Mouse (Mus musculus) liver, embryonic 14.5 days (tissue): ENCODE measurements around the gene Grin2b. TPM values are rescaled to one million over a fixed set of nuclear protein-coding genes. Genes with fewer than 3 reads are reported as not detected.

ENCODE experiments used
- ATAC-seq: fragments of 200-750 bp; cut with Nextera tagmentation; 2 replicates; pipeline ENCODE4 v1.8.0; 2017; ENCODE audit warnings: moderate number of reproducible peaks, mild to moderate bottlenecking, moderate library complexity; ENCODE audit not compliant: insufficient read depth
- DNase-seq, 3 experiments: peaks; one replicate each; pipeline ENCODE4 v3.0.0-alpha.2; 2012 to 2013; ENCODE audit warnings: low read depth in 3 of 3, low spot score in 3 of 3
- H3K27ac ChIP-seq: fragments of 300-500 bp; sonication (generic); 2 replicates; pipeline ENCODE4 v1.5.1; 2014; ENCODE audit warnings: moderate library complexity, mild to moderate bottlenecking, control low read depth, inconsistent platforms
- H3K27me3 ChIP-seq: fragments of 300-500 bp; sonication (generic); 2 replicates; pipeline ENCODE4 v1.6.1; 2014; ENCODE audit warnings: mild to moderate bottlenecking, low read length, moderate library complexity; ENCODE audit not compliant: control insufficient read depth, insufficient read depth
- H3K36me3 ChIP-seq: fragments of 300-500 bp; sonication (generic); replicated peaks from 2 replicates; pipeline ENCODE4 v1.6.1; 2014; ENCODE audit warnings: low read depth; ENCODE audit not compliant: control insufficient read depth, insufficient read depth
- H3K4me1 ChIP-seq, 2 experiments: fragments of 200-500 bp in 1 of 2; fragments of 300-500 bp in 1 of 2; sonication (generic) in 1 of 2; replicated peaks; 2 replicates each; pipeline ENCODE4 v1.6.1; 2012 to 2014; ENCODE audit warnings: antibody characterized with exemption in 1 of 2, inconsistent platforms in 1 of 2, low read length in 1 of 2; ENCODE audit not compliant: control insufficient read depth in 2 of 2, insufficient read depth in 2 of 2
- H3K4me2 ChIP-seq: fragments of 300-500 bp; sonication (generic); 2 replicates; pipeline ENCODE4 v1.6.1; 2014; ENCODE audit warnings: low read depth, mild to moderate bottlenecking, control low read depth, moderate library complexity
- H3K4me3 ChIP-seq, 2 experiments: fragments of 200-500 bp in 1 of 2; fragments of 300-500 bp in 1 of 2; sonication (generic) in 1 of 2; 2 replicates each; pipeline ENCODE4 v1.5.1; 2012 to 2014; ENCODE audit warnings: low read depth in 2 of 2, low read length in 2 of 2, mild to moderate bottlenecking in 2 of 2, control low read depth in 1 of 2, inconsistent platforms in 1 of 2, moderate library complexity in 1 of 2; ENCODE audit not compliant: insufficient read depth in 1 of 2
- H3K9ac ChIP-seq: fragments of 300-500 bp; sonication (generic); replicated peaks from 2 replicates; pipeline ENCODE4 v1.6.1; 2014; ENCODE audit warnings: mild to moderate bottlenecking, control low read depth, moderate library complexity
- H3K9me3 ChIP-seq: fragments of 300-500 bp; sonication (generic); 2 replicates; pipeline ENCODE4 v1.6.1; 2016; ENCODE audit warnings: low read length, mixed read lengths; ENCODE audit not compliant: control insufficient read depth
- CTCF ChIP-seq: IDR thresholded peaks from 2 replicates; pipeline ENCODE4 v1.5.1; 2016; ENCODE audit warnings: antibody characterized with exemption, low read depth, control low read depth
- EP300 ChIP-seq: IDR thresholded peaks from 2 replicates; pipeline ENCODE4 v1.6.1; 2016; ENCODE audit warnings: antibody characterized with exemption, low read depth
- WGBS: fragments of 180-500 bp; shearing (Covaris S2); extraction: QIAGEN DNeasy Blood & Tissue Kit; methylation state at CpG from one replicate; pipeline ENCODE4 v1.1.7; 2014; ENCODE audit not compliant: insufficient replicate concordance; 5-methylcytosine and 5-hydroxymethylcytosine counted together
- polyA plus RNA-seq, 2 experiments: library from polyadenylated mRNA; depleted of rRNA in 1 of 2; stranded (reverse) in 1 of 2; unstranded in 1 of 2; fragments of >200 nt; fragmentation: Nextera tagmentation in 1 of 2; extraction: Ambion mirVana in 1 of 2; gene quantifications; 2 replicates each; pipeline versions ENCODE4 v1.2.1 to v1.2.3; 2012 to 2014

The Grin2b gene
- polyA plus RNA-seq, 2 experiments = under 0.01 TPM; not detected in 1

GRCm38 (mm10) chr6:135797371-135798033, 375.8 kb downstream of the Grin2b start:
- WGBS = 58% methylated on average over 10 of the region's 10 CpGs
- no peak overlapping the region for H3K4me2 ChIP-seq
- ATAC-seq = no peak
- no peak overlapping the region for H3K9ac ChIP-seq
- no peak for DNase-seq
- no peaks in the 10 kb centered on the region for H3K9me3 ChIP-seq
- H3K4me1 ChIP-seq = no peaks in the 10 kb centered on the region
- TF ChIP-seq CTCF (no peak), EP300 (no peak)
- H3K27ac ChIP-seq = no peak overlapping the region
- no peaks in the 10 kb centered on the region for H3K36me3 ChIP-seq
- H3K27me3 ChIP-seq = no peaks in the 10 kb centered on the region
- H3K4me3 ChIP-seq = no peak overlapping the region

GRCm38 (mm10) chr6:135796911-135797310, 376.4 kb downstream of the Grin2b start:
- no peak overlapping the region for H3K27ac ChIP-seq

GRCm38 (mm10) chr6:135791412-135791811, 381.9 kb downstream of the Grin2b start:
- H3K9me3 ChIP-seq = no peaks in the 10 kb centered on the region
- TF ChIP-seq EP300 = no peak
- no peak for TF ChIP-seq CTCF
- ATAC-seq (no peak), DNase-seq (no peak)
- WGBS = 67% methylated on average over 4 of the region's 4 CpGs
- H3K27ac ChIP-seq = no peak overlapping the region
- no peak overlapping the region for H3K9ac ChIP-seq
- no peak overlapping the region for H3K4me2 ChIP-seq
- H3K4me3 ChIP-seq = no peak overlapping the region
- H3K4me1 ChIP-seq = no peaks in the 10 kb centered on the region
- H3K36me3 ChIP-seq = no peaks in the 10 kb centered on the region
- H3K27me3 ChIP-seq = no peaks in the 10 kb centered on the region

More at GRCm38 (mm10) chr6:135796911-135797310, 376.4 kb downstream of the Grin2b start:
- no peaks in the 10 kb centered on the region for H3K27me3 ChIP-seq
- no peak overlapping the region for H3K4me3 ChIP-seq
- ATAC-seq (no peak), DNase-seq (no peak)
- H3K9ac ChIP-seq = no peak overlapping the region
- no peaks in the 10 kb centered on the region for H3K4me1 ChIP-seq
- TF ChIP-seq CTCF (no peak), EP300 (no peak)
- no peaks in the 10 kb centered on the region for H3K9me3 ChIP-seq
- no peak overlapping the region for H3K4me2 ChIP-seq
- 61% methylated on average over 4 of the region's 4 CpGs for WGBS
- no peaks in the 10 kb centered on the region for H3K36me3 ChIP-seq

DNA sequence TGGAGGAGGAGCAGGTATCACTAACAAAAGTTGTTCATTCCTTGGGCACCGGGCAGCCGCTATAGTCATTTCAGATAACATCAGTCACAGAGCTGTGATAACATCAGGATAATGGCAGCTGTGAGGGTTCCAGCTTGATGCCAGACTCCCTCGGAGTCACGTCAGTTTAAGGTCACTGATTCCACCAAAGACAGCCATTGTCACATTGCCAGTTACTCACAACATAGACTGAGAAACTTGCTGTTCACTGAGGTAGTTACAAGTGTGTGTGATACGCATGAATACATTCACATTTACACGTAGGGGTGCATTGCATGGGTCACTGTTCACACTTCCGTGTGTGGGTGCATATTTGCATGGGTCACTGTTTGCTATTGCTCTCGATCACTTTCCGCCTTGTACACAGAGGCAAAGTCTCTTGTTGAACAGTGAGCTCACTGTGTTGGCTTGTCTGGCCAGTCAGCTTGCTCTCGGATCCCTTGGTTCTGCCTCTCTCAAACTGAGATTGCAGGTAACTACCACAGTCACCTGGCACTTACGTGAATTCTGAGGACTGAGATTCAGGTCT, 383.6 kb downstream of the Grin2b start:
- Histone ChIP-seq H3K27me3 (no peaks in the 10 kb centered on the region), H3K9ac (no peak overlapping the region), H3K36me3 (no peaks in the 10 kb centered on the region), H3K4me3 (no peak overlapping the region), H3K4me2 (no peak overlapping the region), H3K27ac (no peak overlapping the region), H3K4me1 (no peaks in the 10 kb centered on the region), H3K9me3 (no peaks in the 10 kb centered on the region)
- TF ChIP-seq CTCF (no peak), EP300 (no peak)
- ATAC-seq (no peak), DNase-seq (no peak)
- WGBS = 63% methylated on average over 11 of the region's 11 CpGs

- H3K4me2 ChIP-seq = no peak overlapping the region
- no peak overlapping the region for H3K27ac ChIP-seq
- no peak overlapping the region for H3K9ac ChIP-seq
- DNase-seq (no peak), ATAC-seq (no peak)
- 67% methylated on average over 2 of the region's 2 CpGs for WGBS
- TF ChIP-seq EP300 (no peak), CTCF (no peak)
- H3K36me3 ChIP-seq = no peaks in the 10 kb centered on the region
- no peaks in the 10 kb centered on the region for H3K4me1 ChIP-seq
- no peaks in the 10 kb centered on the region for H3K27me3 ChIP-seq
- H3K9me3 ChIP-seq = no peaks in the 10 kb centered on the region
- no peak overlapping the region for H3K4me3 ChIP-seq
Measured at GRCm38 (mm10) chr6:135774670-135775069, 398.6 kb downstream of the Grin2b start.
